Mouse (Mus musculus) neural tube, embryonic 15.5 days (tissue): ENCODE data around the gene Spns3. TPM values are rescaled to one million over a fixed set of nuclear protein-coding genes. Genes with fewer than 3 reads are reported as not detected.

Experiments used
- ATAC-seq: fragments of 200-750 bp; cut with Nextera tagmentation; 2 replicates; pipeline ENCODE4 v1.8.0; 2017; ENCODE audit warnings: mild to moderate bottlenecking, moderate TSS enrichment, moderate library complexity; ENCODE audit not compliant: low FRiP score
- H3K27ac ChIP-seq: fragments of 300-500 bp; sonication (generic); replicated peaks from 2 replicates; pipeline ENCODE4 v1.5.1; 2015; ENCODE audit warnings: mild to moderate bottlenecking, inconsistent platforms
- H3K27me3 ChIP-seq: fragments of 300-500 bp; sonication (generic); replicated peaks from 2 replicates; pipeline ENCODE4 v1.6.1; 2015; ENCODE audit warnings: inconsistent platforms
- H3K36me3 ChIP-seq: fragments of 300-500 bp; sonication (generic); 2 replicates; pipeline ENCODE4 v1.6.1; 2015; ENCODE audit warnings: inconsistent platforms
- H3K4me1 ChIP-seq: fragments of 300-500 bp; sonication (generic); 2 replicates; pipeline ENCODE4 v1.6.1; 2015; ENCODE audit warnings: inconsistent platforms
- H3K4me2 ChIP-seq: fragments of 300-500 bp; sonication (generic); 2 replicates; pipeline ENCODE4 v1.6.1; 2015; ENCODE audit warnings: inconsistent platforms, mild to moderate bottlenecking, moderate library complexity
- H3K4me3 ChIP-seq: fragments of 300-500 bp; sonication (generic); replicated peaks from 2 replicates; pipeline ENCODE4 v1.5.1; 2015; ENCODE audit warnings: mild to moderate bottlenecking, inconsistent platforms
- H3K9ac ChIP-seq: fragments of 300-500 bp; sonication (generic); replicated peaks from 2 replicates; pipeline ENCODE4 v1.6.1; 2015; ENCODE audit warnings: mild to moderate bottlenecking, inconsistent platforms
- H3K9me3 ChIP-seq: fragments of 300-500 bp; sonication (generic); replicated peaks from 2 replicates; pipeline ENCODE4 v1.6.1; 2016; ENCODE audit warnings: inconsistent platforms
- WGBS: fragments of 180-500 bp; shearing (Covaris S2); methylation state at CpG from one replicate; pipeline ENCODE4 v1.1.7; 2015; ENCODE audit warnings: mixed read lengths; 5-methylcytosine and 5-hydroxymethylcytosine counted together
- polyA plus RNA-seq: library from polyadenylated mRNA; unstranded; fragments of >200 nt; fragmentation: Nextera tagmentation; extraction: Ambion mirVana; gene quantifications from 2 replicates; pipeline ENCODE4 v1.2.1, GENCODE M21; 2015

Gene Spns3
- polyA plus RNA-seq, 1 experiment from 2014 or later: 0.06 TPM

DNA sequence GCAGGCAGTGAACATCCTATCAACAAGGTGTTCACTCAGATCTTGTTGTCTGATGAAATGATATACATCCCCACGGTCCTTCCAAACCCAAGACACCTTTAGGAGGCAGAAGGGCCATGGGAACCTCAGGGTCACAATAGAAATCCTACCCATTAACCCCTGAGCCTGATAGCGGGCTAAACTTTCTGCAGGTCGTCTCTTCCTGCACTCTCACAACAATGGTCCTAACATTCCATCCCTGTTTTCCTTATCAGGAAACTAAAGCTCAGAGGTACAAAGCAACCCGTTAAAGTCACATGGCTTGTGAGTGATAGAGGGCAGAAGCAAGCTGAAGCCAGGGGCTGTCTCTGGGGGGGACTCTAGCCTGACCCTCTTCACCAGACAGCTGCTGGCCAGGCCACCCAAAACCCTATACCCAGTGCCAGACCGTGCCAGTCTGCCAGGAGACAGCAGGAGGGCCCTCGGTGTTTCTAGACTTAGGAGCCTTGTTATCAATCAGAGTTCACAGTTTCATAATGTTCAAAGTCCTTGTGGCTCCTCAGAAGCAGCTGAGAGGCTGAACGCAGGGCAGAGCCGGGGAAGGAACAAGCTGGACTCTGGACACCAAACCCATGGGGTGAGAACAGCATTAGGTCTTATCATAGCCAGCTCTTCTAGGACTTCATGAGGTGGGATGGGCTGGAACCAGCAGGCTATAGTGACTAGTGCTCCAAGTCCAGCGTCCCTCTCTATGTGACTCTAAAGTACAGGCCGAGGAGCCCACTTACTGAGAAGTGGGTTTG lies 46.1 kb downstream of the Spns3 start:
- H3K36me3 ChIP-seq: no peaks in the 10 kb centered on the region
- H3K4me2 ChIP-seq: no peak overlapping the region
- no peak overlapping the region for H3K9ac ChIP-seq
- H3K9me3 ChIP-seq: no peaks in the 10 kb centered on the region
- WGBS: 74% methylated on average over 10 of the region's 10 CpGs
- no peaks in the 10 kb centered on the region for H3K27me3 ChIP-seq
- no peak overlapping the region for H3K4me3 ChIP-seq
- no peak overlapping the region for H3K27ac ChIP-seq
- ATAC-seq: no peak
- peaks cover 24% of the 10 kb centered on the region; the same call in 1 of the 2 replicates for H3K4me1 ChIP-seq

DNA sequence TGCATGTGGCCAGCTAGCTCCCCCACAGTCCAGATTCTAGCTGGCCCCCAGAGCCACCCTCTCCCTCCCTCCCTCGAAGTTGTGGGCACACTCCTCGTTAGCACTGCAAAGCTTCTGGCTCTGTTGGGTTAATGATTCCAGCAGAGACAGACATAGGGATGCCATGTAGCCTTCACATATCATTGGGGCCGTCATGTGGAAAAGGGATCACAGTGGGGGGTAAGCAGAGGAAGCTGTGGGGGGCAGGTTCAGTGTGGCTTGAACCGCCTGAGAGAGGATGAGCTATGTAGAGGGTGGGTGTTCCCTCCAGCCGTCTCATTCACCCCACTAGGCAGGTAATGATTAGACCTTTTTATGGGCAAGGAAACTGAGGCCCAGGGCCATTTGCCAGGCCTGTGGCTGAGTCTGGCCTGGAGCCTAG lies 46.8 kb downstream of the Spns3 start:
- ATAC-seq: no peak
- H3K4me1 ChIP-seq: peaks cover 24% of the 10 kb centered on the region; the same call in 1 of the 2 replicates
- no peak overlapping the region for H3K9ac ChIP-seq
- H3K27ac ChIP-seq: no peak overlapping the region
- no peaks in the 10 kb centered on the region for H3K9me3 ChIP-seq
- no peak overlapping the region for H3K4me2 ChIP-seq
- H3K36me3 ChIP-seq: no peaks in the 10 kb centered on the region
- H3K4me3 ChIP-seq: no peak overlapping the region
- H3K27me3 ChIP-seq: no peaks in the 10 kb centered on the region
- WGBS: 14% methylated on average over 5 of the region's 5 CpGs

DNA sequence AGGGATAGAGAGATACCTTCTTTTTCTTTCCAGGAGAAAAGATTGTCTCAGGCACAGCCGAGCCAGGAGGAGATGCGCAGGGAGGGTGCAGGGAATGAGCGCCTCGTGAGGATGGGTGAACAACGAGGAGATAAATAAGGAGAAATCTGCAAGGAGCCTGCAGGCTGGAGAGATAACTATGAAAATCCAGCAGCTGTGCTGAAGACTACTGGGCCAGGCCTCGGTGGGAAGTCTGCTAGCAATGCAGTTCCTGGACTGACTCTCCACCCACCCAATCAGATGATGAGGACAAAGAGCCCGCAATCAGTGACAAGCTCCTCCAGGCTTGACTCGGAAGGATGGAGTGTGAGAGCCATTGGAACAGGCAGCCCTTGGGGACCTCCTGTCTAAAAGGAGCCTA lies 48.1 kb downstream of the Spns3 start:
- Histone ChIP-seq H3K4me2 (no peak overlapping the region), H3K4me1 (peaks cover 34% of the 10 kb centered on the region), H3K9ac (no peak overlapping the region), H3K27me3 (no peaks in the 10 kb centered on the region), H3K9me3 (no peaks in the 10 kb centered on the region), H3K4me3 (no peak overlapping the region), H3K36me3 (no peaks in the 10 kb centered on the region), H3K27ac (no peak overlapping the region)
- no peak; the same call in 1 of the 2 replicates for ATAC-seq
- 14% methylated on average over 8 of the region's 8 CpGs for WGBS

DNA sequence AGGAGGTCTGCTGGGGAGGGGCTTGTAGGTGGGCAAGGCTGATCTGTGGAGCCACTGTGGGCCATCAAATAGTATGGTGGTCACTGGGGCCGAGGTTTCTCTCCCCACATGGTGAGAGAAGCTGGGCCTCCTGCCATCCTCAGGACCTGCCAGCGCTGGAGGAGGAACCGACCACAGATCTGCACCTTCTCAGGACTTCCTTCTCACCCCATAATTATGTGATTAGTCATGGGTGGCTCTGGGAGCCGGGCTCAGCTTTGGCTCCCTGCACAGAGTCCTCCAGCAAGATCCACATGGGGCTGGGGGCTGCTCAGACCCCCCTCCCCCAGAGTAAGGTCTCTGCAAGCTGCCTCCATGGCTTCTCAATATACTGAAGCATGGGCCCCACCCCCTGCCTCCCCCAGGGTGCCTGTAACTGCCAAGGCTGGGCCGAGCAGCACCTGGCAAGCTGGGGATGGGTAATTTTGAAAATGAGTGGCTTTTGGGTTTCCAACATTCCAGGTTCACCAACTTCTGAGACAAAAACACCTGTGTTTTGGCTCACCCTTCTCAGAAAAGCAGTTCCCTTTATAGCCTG lies 48.8 kb downstream of the Spns3 start:
- Histone ChIP-seq H3K36me3 (no peaks in the 10 kb centered on the region), H3K27me3 (no peaks in the 10 kb centered on the region), H3K9me3 (no peaks in the 10 kb centered on the region), H3K4me1 (peaks cover 37% of the 10 kb centered on the region), H3K4me3 (no peak overlapping the region), H3K4me2 (no peak overlapping the region), H3K9ac (no peak overlapping the region), H3K27ac (no peak overlapping the region)
- WGBS: 31% methylated on average over 5 of the region's 5 CpGs
- ATAC-seq: no peak

DNA sequence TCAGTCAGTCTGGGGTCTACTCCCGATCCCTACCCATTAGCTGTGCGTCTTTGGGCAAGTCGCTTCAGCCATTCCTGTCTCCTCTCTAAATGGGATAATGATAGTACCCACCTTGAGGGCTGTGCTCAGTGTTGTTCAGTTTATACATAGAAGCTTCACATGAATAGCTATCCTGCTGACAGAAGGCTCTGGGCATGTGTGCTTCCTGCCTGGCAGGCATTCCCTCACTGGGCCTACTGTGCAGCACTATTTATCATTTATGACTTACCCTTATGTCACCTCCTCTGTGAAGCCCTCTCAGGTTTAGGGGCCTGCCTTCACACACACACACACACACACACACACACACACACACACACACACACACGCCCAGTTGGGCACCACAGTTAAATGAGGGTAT lies 50.2 kb downstream of the Spns3 start:
- ATAC-seq: no peak
- H3K9ac ChIP-seq: no peak overlapping the region
- no peaks in the 10 kb centered on the region for H3K9me3 ChIP-seq
- H3K36me3 ChIP-seq: no peaks in the 10 kb centered on the region
- H3K4me3 ChIP-seq: no peak overlapping the region
- WGBS: 82% methylated on average over 4 of the region's 4 CpGs
- H3K27me3 ChIP-seq: no peaks in the 10 kb centered on the region
- H3K4me1 ChIP-seq: peaks cover 37% of the 10 kb centered on the region
- H3K27ac ChIP-seq: no peak overlapping the region
- no peak overlapping the region for H3K4me2 ChIP-seq

DNA sequence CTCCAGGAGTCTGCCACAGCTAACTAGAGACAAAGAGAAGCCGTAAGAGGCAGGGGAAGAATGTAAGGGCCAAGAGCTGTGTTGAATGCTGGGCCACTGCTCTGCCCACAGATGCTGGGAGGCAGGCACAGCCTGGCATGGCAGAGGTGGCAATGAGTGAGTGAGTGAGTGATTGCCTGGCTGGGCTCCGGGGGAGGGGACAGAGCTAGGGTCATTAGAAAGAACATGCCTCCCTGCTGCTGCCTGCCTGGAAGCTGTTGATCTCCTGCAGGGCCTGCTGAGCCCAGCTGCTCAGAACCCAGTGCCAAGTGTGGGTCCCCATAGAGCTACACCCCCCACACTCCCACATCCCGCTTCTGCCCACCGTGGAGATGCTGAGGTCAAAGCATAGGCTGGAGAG lies 52.9 kb downstream of the Spns3 start:
- H3K9me3 ChIP-seq: no peaks in the 10 kb centered on the region
- no peaks in the 10 kb centered on the region for H3K36me3 ChIP-seq
- ATAC-seq: no peak
- H3K4me1 ChIP-seq: peaks cover 25% of the 10 kb centered on the region
- no peak overlapping the region for H3K4me3 ChIP-seq
- H3K27me3 ChIP-seq: no peaks in the 10 kb centered on the region
- no peak overlapping the region for H3K4me2 ChIP-seq
- 12% methylated on average over 4 of the region's 4 CpGs for WGBS
- H3K9ac ChIP-seq: no peak overlapping the region
- H3K27ac ChIP-seq: no peak overlapping the region; the same call in 1 of the 2 replicates

DNA sequence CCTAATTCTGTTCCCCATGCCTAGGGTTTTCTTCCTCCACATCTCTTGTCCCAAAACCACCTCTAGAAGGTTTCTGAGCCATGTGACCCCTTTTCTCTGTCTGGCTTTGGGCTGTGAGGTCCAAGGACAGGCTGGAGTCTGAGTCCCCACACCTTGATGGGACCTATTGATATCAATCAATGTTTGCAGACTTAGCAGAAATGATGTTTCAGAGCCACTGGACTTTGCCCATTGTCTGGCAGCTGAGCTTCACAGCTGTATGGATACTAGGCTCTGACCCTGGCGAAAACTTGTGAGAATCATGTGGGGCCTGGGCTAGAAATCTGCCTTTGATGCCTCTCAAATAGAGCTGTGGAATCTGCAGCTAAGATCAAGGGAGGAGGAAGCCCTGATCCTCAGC lies 53.5 kb downstream of the Spns3 start:
- Histone ChIP-seq H3K4me3 (no peak overlapping the region), H3K4me2 (no peak overlapping the region), H3K36me3 (no peaks in the 10 kb centered on the region), H3K9ac (no peak overlapping the region), H3K27ac (no peak overlapping the region), H3K4me1 (peaks cover 19% of the 10 kb centered on the region), H3K9me3 (no peaks in the 10 kb centered on the region), H3K27me3 (no peaks in the 10 kb centered on the region)
- 87% methylated on average over 1 of the region's 1 CpGs for WGBS
- no peak for ATAC-seq

DNA sequence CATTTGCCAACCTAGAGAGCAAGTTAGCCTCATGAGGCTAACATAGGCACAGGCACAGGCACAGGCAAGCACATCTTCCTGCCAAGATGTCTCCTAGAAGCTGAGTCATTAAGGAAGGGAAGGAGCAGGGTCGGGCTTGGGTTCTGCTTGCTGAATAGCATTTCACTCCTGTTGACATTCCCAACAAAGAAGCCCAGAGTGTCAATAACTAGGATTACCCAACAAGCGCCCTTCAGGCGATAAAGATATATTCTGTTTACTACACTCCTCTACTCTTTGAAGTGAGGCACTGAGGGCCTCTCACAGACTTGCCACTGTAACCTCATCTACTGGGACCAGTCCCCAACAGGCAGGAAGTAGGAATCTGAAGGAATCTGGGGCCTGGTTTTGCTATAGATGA lies 54.2 kb downstream of the Spns3 start:
- no peaks in the 10 kb centered on the region for H3K27me3 ChIP-seq
- no peak overlapping the region for H3K4me3 ChIP-seq
- ATAC-seq: no peak
- H3K4me1 ChIP-seq: peaks cover 13% of the 10 kb centered on the region
- WGBS: 59% methylated on average over 3 of the region's 3 CpGs
- no peak overlapping the region for H3K9ac ChIP-seq
- H3K36me3 ChIP-seq: no peaks in the 10 kb centered on the region
- no peak overlapping the region for H3K27ac ChIP-seq
- H3K9me3 ChIP-seq: no peaks in the 10 kb centered on the region
- H3K4me2 ChIP-seq: no peak overlapping the region

DNA sequence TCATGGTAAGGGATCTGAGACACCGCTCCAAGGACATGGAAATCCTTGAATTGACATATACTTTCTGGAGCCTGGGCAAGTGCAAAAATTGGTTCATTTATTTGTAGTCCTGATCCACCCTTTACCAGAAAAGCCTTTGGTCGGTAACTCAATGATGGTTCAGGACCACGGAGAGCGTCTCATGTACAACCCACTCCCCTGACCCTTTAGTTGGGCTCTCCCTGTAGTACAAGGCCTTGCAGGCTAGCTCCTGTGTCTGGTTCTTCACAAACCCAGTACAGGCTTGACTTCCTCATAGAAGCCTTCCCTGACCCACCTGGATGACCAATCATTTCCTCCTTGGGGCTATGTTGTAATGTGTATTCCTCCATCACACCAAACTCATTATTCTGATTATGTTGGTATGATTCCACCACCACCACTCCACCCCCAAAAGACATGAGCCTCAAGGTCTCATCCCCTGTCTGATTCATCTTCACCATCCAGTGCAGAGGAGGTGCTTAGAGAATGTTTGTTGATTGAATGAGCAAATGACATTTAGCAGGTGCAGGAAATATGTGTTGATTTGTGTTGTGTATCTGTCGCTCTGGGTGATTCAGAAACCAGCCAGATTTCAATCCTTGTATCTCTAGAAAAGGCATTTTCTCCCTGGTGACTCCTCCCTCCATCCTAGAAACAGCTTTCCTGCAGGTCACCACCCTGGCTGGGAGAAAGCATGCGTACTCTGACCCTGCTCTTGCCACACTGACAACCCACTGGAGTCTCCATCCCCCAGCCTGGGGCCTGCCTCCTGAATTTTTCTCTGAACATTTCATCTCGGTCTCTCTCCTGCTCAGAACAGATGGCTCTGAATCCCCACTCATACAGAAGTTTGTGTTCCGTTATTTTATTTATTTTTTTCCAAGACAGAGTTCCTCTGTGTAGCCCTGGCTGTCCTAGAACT lies 56.0 kb downstream of the Spns3 start:
- Histone ChIP-seq H3K27me3 (no peaks in the 10 kb centered on the region), H3K4me2 (no peak overlapping the region), H3K36me3 (no peaks in the 10 kb centered on the region), H3K9me3 (no peaks in the 10 kb centered on the region), H3K9ac (no peak overlapping the region), H3K4me3 (no peak overlapping the region), H3K4me1 (peaks cover 19% of the 10 kb centered on the region), H3K27ac (no peak overlapping the region)
- WGBS: 57% methylated on average over 8 of the region's 8 CpGs
- no peak for ATAC-seq

DNA sequence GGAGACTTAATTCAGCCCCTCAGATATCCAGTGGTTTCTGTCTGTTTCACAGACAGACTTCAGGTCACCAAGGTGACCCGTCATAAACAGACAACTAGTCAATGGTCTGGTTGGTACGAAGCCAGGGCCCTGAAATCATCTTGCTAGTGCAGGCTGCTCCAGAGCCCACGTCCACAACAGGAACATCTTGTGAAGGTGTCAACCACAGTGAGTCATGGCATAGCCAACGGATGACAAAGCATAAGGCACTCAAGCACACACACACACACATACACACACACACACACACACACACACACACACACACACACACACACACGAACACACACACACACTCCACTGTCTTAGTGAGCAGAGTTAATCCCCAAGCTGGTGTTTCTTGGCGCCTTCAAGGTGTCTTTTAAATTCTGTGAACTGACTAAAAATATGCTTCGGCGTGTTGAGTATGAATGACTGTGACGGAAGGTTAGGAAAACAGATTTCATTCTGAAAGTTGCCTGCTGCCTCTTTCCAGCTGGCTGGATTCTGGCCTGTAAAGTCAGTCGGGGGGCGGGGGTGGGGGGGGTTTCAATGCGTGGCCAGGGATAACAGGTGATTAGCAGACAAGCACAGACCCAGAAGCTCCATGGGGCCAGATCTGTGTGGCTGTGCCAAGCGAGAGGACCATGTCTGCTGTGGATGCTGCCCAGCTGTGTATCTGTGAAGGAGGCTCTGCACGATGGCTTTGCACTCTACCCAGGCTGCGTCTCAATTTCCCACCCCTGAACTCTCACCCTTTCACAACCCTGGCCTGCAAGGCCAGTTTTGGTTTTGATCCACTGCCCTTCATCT lies 59.0 kb downstream of the Spns3 start:
- peaks cover 36% of the 10 kb centered on the region for H3K4me1 ChIP-seq
- no peak overlapping the region for H3K4me2 ChIP-seq
- H3K9me3 ChIP-seq: no peaks in the 10 kb centered on the region
- no peak overlapping the region for H3K9ac ChIP-seq
- no peaks in the 10 kb centered on the region for H3K27me3 ChIP-seq
- no peaks in the 10 kb centered on the region for H3K36me3 ChIP-seq
- WGBS: 71% methylated on average over 15 of the region's 15 CpGs
- H3K27ac ChIP-seq: no peak overlapping the region
- no peak for ATAC-seq
- no peak overlapping the region for H3K4me3 ChIP-seq

DNA sequence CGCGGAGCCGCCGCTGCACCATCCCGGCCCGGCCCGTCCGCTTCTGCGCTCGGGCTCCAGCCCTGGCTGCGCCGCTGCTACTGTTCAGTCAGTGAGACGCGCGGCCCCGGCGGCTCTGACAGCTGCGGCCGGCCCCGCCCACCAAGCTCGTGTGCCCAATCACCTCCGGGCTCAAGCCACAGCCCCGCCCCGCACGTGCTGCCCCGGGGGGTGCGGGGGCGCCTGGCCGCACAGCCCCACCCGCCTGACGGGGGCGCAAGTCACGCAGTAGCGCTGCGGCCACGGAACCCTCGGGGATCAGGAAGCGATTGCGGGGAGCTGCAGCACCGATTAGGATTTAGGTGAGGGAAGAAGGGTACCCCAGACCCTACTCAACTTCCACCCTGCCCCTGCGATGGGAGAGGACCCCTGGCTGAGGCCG lies 60.4 kb downstream of the Spns3 start, which contains the start of gene Spns2:
Gene Spns2, minus strand, starts transcription at position 24 of the 421 bp plus-strand sequence.
- peak within 1 kb of the TSS; percentile 73 for H3K4me3 ChIP-seq
- peak within 1 kb of the TSS; percentile 74 for H3K4me2 ChIP-seq
- H3K27me3 ChIP-seq: no peaks in the 10 kb centered on the region
- H3K9ac ChIP-seq: peak within 1 kb of the TSS; percentile 87
- ATAC-seq: peak; percentile 89
- under 1% methylated on average over 30 of the region's 42 CpGs for whole genome bisulfite sequencing
- peak within 1 kb of the TSS; percentile 91 for H3K27ac ChIP-seq
- H3K9me3 ChIP-seq: no peaks in the 10 kb centered on the region
- peaks cover 50% of the 10 kb centered on the region for H3K4me1 ChIP-seq
- no peaks in the 10 kb centered on the region for H3K36me3 ChIP-seq
